Mouse (Mus musculus) forebrain, embryonic 10.5 days (tissue): Measurements from ENCODE around the gene Triobp. TPM values are rescaled to one million over a fixed set of nuclear protein-coding genes. Genes with fewer than 3 reads are reported as not detected.

Experiments
- DNase-seq: peaks from one replicate; pipeline ENCODE4 v3.0.0-alpha.2; 2017; ENCODE audit warnings: low spot score; ENCODE audit errors: extremely low spot score
- H3K27ac ChIP-seq: fragments of 300-500 bp; sonication (generic); 2 replicates; pipeline ENCODE4 v1.5.1; 2016; ENCODE audit warnings: mild to moderate bottlenecking
- H3K27me3 ChIP-seq: fragments of 300-500 bp; sonication (generic); 2 replicates; pipeline ENCODE4 v1.6.1; 2016; ENCODE audit warnings: mild to moderate bottlenecking; ENCODE audit not compliant: poor library complexity, severe bottlenecking
- H3K36me3 ChIP-seq: fragments of 300-500 bp; sonication (generic); replicated peaks from 2 replicates; pipeline ENCODE4 v1.6.1; 2016; ENCODE audit warnings: mild to moderate bottlenecking, moderate library complexity
- H3K4me1 ChIP-seq: fragments of 300-500 bp; sonication (generic); 2 replicates; pipeline ENCODE4 v1.6.1; 2016
- H3K4me3 ChIP-seq: fragments of 300-500 bp; sonication (generic); 2 replicates; pipeline ENCODE4 v1.5.1; 2016; ENCODE audit warnings: mild to moderate bottlenecking, moderate library complexity
- H3K9me3 ChIP-seq: fragments of 300-500 bp; sonication (generic); 2 replicates; pipeline ENCODE4 v1.6.1; 2016; ENCODE audit warnings: mild to moderate bottlenecking, moderate library complexity
- WGBS: fragments of 180-500 bp; shearing (Covaris S2); methylation state at CpG from one replicate; pipeline ENCODE4 v1.1.7; 2016; 5-methylcytosine and 5-hydroxymethylcytosine counted together
- polyA plus RNA-seq: library from polyadenylated mRNA; unstranded; fragments of >200 nt; fragmentation: Nextera tagmentation; extraction: Ambion mirVana; gene quantifications from 2 replicates; pipeline ENCODE4 v1.2.1, GENCODE M21; 2016

Gene Triobp
- polyA plus RNA-seq, 1 experiment from 2014 or later = 41.6 TPM

GRCm38 (mm10) chr15:78955663-78956062, 8.1 kb downstream of the Triobp start:
- no peak for DNase-seq
- Histone ChIP-seq H3K4me1 (peaks cover 6% of the 10 kb centered on the region; the same call in 1 of the 2 replicates), H3K27me3 (no peaks in the 10 kb centered on the region), H3K4me3 (no peak overlapping the region), H3K9me3 (no peaks in the 10 kb centered on the region), H3K27ac (no peak overlapping the region), H3K36me3 (peaks cover 77% of the 10 kb centered on the region)
- WGBS = 73% methylated on average over 3 of the region's 3 CpGs

- no peaks in the 10 kb centered on the region for H3K27me3 ChIP-seq
- DNase-seq = no peak
- H3K4me3 ChIP-seq = no peak overlapping the region
- peaks cover 6% of the 10 kb centered on the region; the same call in 1 of the 2 replicates for H3K4me1 ChIP-seq
- H3K27ac ChIP-seq = no peak overlapping the region; the same call in 1 of the 2 replicates
- H3K9me3 ChIP-seq = no peaks in the 10 kb centered on the region
- H3K36me3 ChIP-seq = peaks cover 76% of the 10 kb centered on the region
- 84% methylated on average over 4 of the region's 4 CpGs for WGBS
Measured at GRCm38 (mm10) chr15:78956351-78956750, 8.8 kb downstream of the Triobp start.

GRCm38 (mm10) chr15:78957021-78957420, 9.5 kb downstream of the Triobp start:
- Histone ChIP-seq H3K4me3 (no peak overlapping the region), H3K36me3 (peaks cover 77% of the 10 kb centered on the region), H3K9me3 (no peaks in the 10 kb centered on the region), H3K27me3 (no peaks in the 10 kb centered on the region), H3K27ac (peak overlapping the region; percentile 6; the same call in 1 of the 2 replicates), H3K4me1 (peaks cover 8% of the 10 kb centered on the region)
- WGBS = 74% methylated on average over 15 of the region's 15 CpGs
- DNase-seq = no peak

GRCm38 (mm10) chr15:78959537-78959936, 12.0 kb downstream of the Triobp start:
- no peaks in the 10 kb centered on the region for H3K9me3 ChIP-seq
- 91% methylated on average over 11 of the region's 11 CpGs for WGBS
- DNase-seq = no peak
- peaks cover 75% of the 10 kb centered on the region for H3K36me3 ChIP-seq
- no peaks in the 10 kb centered on the region for H3K27me3 ChIP-seq
- no peak overlapping the region for H3K4me3 ChIP-seq
- no peak overlapping the region for H3K27ac ChIP-seq
- peaks cover 15% of the 10 kb centered on the region for H3K4me1 ChIP-seq

GRCm38 (mm10) chr15:78960088-78960487, 12.6 kb downstream of the Triobp start:
- Histone ChIP-seq H3K27ac (no peak overlapping the region), H3K36me3 (peaks cover 79% of the 10 kb centered on the region), H3K27me3 (no peaks in the 10 kb centered on the region), H3K9me3 (no peaks in the 10 kb centered on the region), H3K4me1 (peaks cover 15% of the 10 kb centered on the region), H3K4me3 (no peak overlapping the region)
- no peak for DNase-seq
- WGBS = 81% methylated on average over 4 of the region's 4 CpGs

- Histone ChIP-seq H3K27me3 (no peaks in the 10 kb centered on the region), H3K9me3 (no peaks in the 10 kb centered on the region), H3K4me1 (peaks cover 13% of the 10 kb centered on the region), H3K36me3 (peaks cover 88% of the 10 kb centered on the region), H3K27ac (peak overlapping the region; percentile 22; the same call in 1 of the 2 replicates), H3K4me3 (no peak overlapping the region)
- 44% methylated on average over 2 of the region's 2 CpGs for WGBS
- DNase-seq = peak; percentile 60
Measured at GRCm38 (mm10) chr15:78962885-78963284, 15.4 kb downstream of the Triobp start.

- H3K4me3 ChIP-seq = no peak overlapping the region
- DNase-seq = no peak
- no peaks in the 10 kb centered on the region for H3K9me3 ChIP-seq
- H3K4me1 ChIP-seq = no peaks in the 10 kb centered on the region
- no peaks in the 10 kb centered on the region for H3K27me3 ChIP-seq
- no peak overlapping the region for H3K27ac ChIP-seq
- H3K36me3 ChIP-seq = peaks cover 37% of the 10 kb centered on the region
- 79% methylated on average over 6 of the region's 6 CpGs for WGBS
Measured at GRCm38 (mm10) chr15:78971626-78972025, 24.1 kb downstream of the Triobp start.

- H3K9me3 ChIP-seq = no peaks in the 10 kb centered on the region
- 77% methylated on average over 7 of the region's 7 CpGs for WGBS
- no peak overlapping the region for H3K4me3 ChIP-seq
- peaks cover 7% of the 10 kb centered on the region for H3K4me1 ChIP-seq
- peaks cover 14% of the 10 kb centered on the region; the same call in 1 of the 2 replicates for H3K36me3 ChIP-seq
- H3K27ac ChIP-seq = no peak overlapping the region
- DNase-seq = no peak
- no peaks in the 10 kb centered on the region for H3K27me3 ChIP-seq
Measured at GRCm38 (mm10) chr15:78973950-78974349, 26.4 kb downstream of the Triobp start.

GRCm38 (mm10) chr15:78977676-78978159, 30.2 kb downstream of the Triobp start:
- Histone ChIP-seq H3K27me3 (no peaks in the 10 kb centered on the region), H3K36me3 (peaks cover 6% of the 10 kb centered on the region; the same call in 1 of the 2 replicates), H3K27ac (no peak overlapping the region), H3K4me3 (no peak overlapping the region), H3K9me3 (no peaks in the 10 kb centered on the region), H3K4me1 (peaks cover 25% of the 10 kb centered on the region)
- DNase-seq = no peak
- WGBS = 85% methylated on average over 8 of the region's 8 CpGs

GRCm38 (mm10) chr15:78978875-78979274, 31.4 kb downstream of the Triobp start:
- Histone ChIP-seq H3K9me3 (no peaks in the 10 kb centered on the region), H3K4me1 (peaks cover 33% of the 10 kb centered on the region), H3K4me3 (no peak overlapping the region), H3K27ac (peak overlapping the region; percentile 32), H3K27me3 (no peaks in the 10 kb centered on the region), H3K36me3 (peaks cover 6% of the 10 kb centered on the region; the same call in 1 of the 2 replicates)
- WGBS = 38% methylated on average over 4 of the region's 4 CpGs
- no peak for DNase-seq

GRCm38 (mm10) chr15:78980084-78980483, 32.6 kb downstream of the Triobp start:
- no peak for DNase-seq
- peaks cover 45% of the 10 kb centered on the region for H3K4me1 ChIP-seq
- WGBS = 89% methylated on average over 4 of the region's 4 CpGs
- H3K4me3 ChIP-seq = no peak overlapping the region
- H3K9me3 ChIP-seq = no peaks in the 10 kb centered on the region
- H3K36me3 ChIP-seq = no peaks in the 10 kb centered on the region
- no peaks in the 10 kb centered on the region for H3K27me3 ChIP-seq
- no peak overlapping the region for H3K27ac ChIP-seq

- WGBS = under 1% methylated on average over 67 of the region's 67 CpGs
- peak; percentile 92 for DNase-seq
- Histone ChIP-seq H3K27me3 (no peaks in the 10 kb centered on the region), H3K36me3 (peaks cover 19% of the 10 kb centered on the region), H3K4me1 (peaks cover 73% of the 10 kb centered on the region), H3K27ac (peak overlapping the region; percentile 92), H3K9me3 (no peaks in the 10 kb centered on the region), H3K4me3 (peak overlapping the region; percentile 72)
Measured at GRCm38 (mm10) chr15:78982658-78983435, 35.3 kb downstream of the Triobp start.
